8 mouse cellular contexts compared by ENCODE assay signal in the genomic region with DNA sequence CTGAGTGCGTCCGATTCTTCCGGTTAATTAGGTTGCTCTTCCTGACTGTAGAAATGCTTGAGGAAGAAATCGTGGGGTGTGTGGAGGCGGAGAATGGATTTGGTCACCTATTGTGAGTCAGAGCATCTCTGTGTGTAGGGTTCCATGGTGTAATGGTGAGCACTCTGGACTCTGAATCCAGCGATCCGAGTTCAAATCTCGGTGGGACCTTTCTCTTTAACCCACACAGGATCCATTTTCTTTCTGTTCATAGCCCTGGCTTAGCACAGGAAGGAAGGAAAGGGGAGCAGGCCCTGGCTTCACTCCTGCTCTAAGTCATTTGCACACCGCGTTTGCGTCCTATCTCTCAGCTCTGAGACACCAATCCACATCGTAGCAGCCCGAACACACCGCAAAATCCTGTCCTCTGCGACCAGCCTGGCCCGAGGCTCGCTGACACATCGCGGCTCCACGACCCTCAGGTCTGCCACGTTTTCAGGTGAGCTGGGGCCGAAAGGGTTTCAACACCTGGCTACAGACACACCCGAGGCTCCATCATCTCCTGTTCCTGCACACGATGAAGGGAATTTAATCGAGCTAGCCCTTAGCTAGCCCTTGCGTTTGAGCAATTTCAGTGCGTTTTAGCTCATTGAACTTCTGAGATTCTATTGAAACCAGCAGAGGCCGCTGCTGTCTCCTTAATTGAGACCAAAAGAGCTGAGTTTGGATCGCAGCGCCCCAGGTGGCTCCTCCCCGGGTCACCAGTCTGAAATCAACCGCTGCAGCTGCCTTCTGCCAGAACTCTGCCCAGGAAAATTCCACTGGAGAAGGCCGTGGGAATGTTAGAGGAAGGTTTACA. TPM values are rescaled to one million over a fixed set of nuclear protein-coding genes. Genes with fewer than 3 reads are reported as not detected.
DNase-seq lines count a peak whose midpoint lies in the region; ATAC-seq and TF ChIP-seq lines count a peak whose summit lies in the region.

No protein-coding gene starts in this region.

- peak; percentile 77 for TF ChIP-seq CTCF in kidney, postnatal 0 days (IDR thresholded peaks at IDR 0.05; ENCODE audit: low read depth)

- peak overlapping the region; percentile 83 for H3K4me2 ChIP-seq in embryonic facial prominence, embryonic 13.5 days
- H3K4me2 ChIP-seq in heart, embryonic 12.5 days = peak overlapping the region; percentile 95
- H3K4me2 ChIP-seq in kidney, postnatal 0 days (ENCODE audit: low read length) = peak overlapping the region; percentile 81
- H3K4me2 ChIP-seq in liver, embryonic 12.5 days = peak overlapping the region; percentile 89
- peak overlapping the region; percentile 73 for H3K4me2 ChIP-seq in myocyte (ENCODE audit: low read depth)
- peak overlapping the region; percentile 80 for H3K4me2 ChIP-seq in stomach, embryonic 14.5 days (replicated peaks; ENCODE audit: low read depth, low read length)

- H3K27me3 ChIP-seq in embryonic facial prominence, embryonic 13.5 days = peaks cover 25% of the 10 kb centered on the region
- H3K27me3 ChIP-seq in heart, embryonic 12.5 days (replicated peaks) = peaks cover 6% of the 10 kb centered on the region; the same call in 1 of the 2 replicates
- no peaks in the 10 kb centered on the region for H3K27me3 ChIP-seq in kidney, postnatal 0 days (ENCODE audit: insufficient read depth, low read length)
- peaks cover 38% of the 10 kb centered on the region for H3K27me3 ChIP-seq in liver, embryonic 12.5 days (replicated peaks)
- no peaks in the 10 kb centered on the region for H3K27me3 ChIP-seq in myocyte (ENCODE audit: control insufficient read depth, insufficient read depth, insufficient read length)
- H3K27me3 ChIP-seq in stomach, embryonic 14.5 days (ENCODE audit: control insufficient read depth, insufficient read depth, low read length) = no peaks in the 10 kb centered on the region

- TF ChIP-seq POLR2A in myocyte (IDR thresholded peaks at IDR 0.05; ENCODE audit: insufficient read length, low read depth) = no peak

- H3K27ac ChIP-seq in embryonic facial prominence, embryonic 13.5 days = no peak overlapping the region
- H3K27ac ChIP-seq in heart, embryonic 12.5 days (ENCODE audit: poor library complexity, severe bottlenecking) = no peak overlapping the region
- H3K27ac ChIP-seq in kidney, postnatal 0 days = no peak overlapping the region
- no peak overlapping the region for H3K27ac ChIP-seq in liver, embryonic 12.5 days
- no peak overlapping the region for H3K27ac ChIP-seq in stomach, embryonic 14.5 days (ENCODE audit: low read length)

- peak; percentile 76 to 80 for DNase-seq in B cell, adult 2 months
- peak; percentile 71 for DNase-seq in adrenal gland, postnatal 25 days
- DNase-seq in kidney, postnatal 0 days (ENCODE audit: low spot score) = peak; percentile 82

- ATAC-seq in embryonic facial prominence, embryonic 13.5 days (ENCODE audit: insufficient number of reproducible peaks, insufficient read depth, low FRiP score, low TSS enrichment, low read depth) = no peak
- no peak for ATAC-seq in heart, embryonic 12.5 days (ENCODE audit: insufficient number of reproducible peaks, low FRiP score)
- ATAC-seq in kidney, postnatal 0 days (replicated peaks; ENCODE audit: low FRiP score, low read depth) = no peak
- ATAC-seq in liver, embryonic 12.5 days = peak; percentile 58; the same call in 1 of the 2 replicates
- ATAC-seq in stomach, embryonic 14.5 days (ENCODE audit: insufficient number of reproducible peaks, insufficient read depth, low FRiP score, low read depth) = 0 out of 2 replicates have a peak, but pooled peaks have one; percentile 12

- no peaks in the 10 kb centered on the region for H3K9me3 ChIP-seq in embryonic facial prominence, embryonic 13.5 days
- no peaks in the 10 kb centered on the region for H3K9me3 ChIP-seq in heart, embryonic 12.5 days (replicated peaks)
- H3K9me3 ChIP-seq in kidney, postnatal 0 days (replicated peaks; ENCODE audit: low read length) = no peaks in the 10 kb centered on the region
- H3K9me3 ChIP-seq in liver, embryonic 12.5 days (replicated peaks) = no peaks in the 10 kb centered on the region
- H3K9me3 ChIP-seq in stomach, embryonic 14.5 days (ENCODE audit: control insufficient read depth, low read depth, low read length) = no peaks in the 10 kb centered on the region

- H3K9ac ChIP-seq in embryonic facial prominence, embryonic 13.5 days = peak overlapping the region; percentile 69
- H3K9ac ChIP-seq in heart, embryonic 12.5 days = peak overlapping the region; percentile 64
- peak overlapping the region; percentile 48; the same call in 1 of the 2 replicates for H3K9ac ChIP-seq in kidney, postnatal 0 days (ENCODE audit: low read depth, low read length)
- peak overlapping the region; percentile 63 for H3K9ac ChIP-seq in liver, embryonic 12.5 days
- H3K9ac ChIP-seq in stomach, embryonic 14.5 days (replicated peaks; ENCODE audit: low read depth, low read length) = no peak overlapping the region

- WGBS in embryonic facial prominence, embryonic 13.5 days = under 1% methylated on average over 33 of the region's 33 CpGs
- WGBS in heart, embryonic 12.5 days = under 1% methylated on average over 33 of the region's 33 CpGs
- 2% methylated on average over 33 of the region's 33 CpGs for WGBS in kidney, postnatal 0 days
- WGBS in liver, embryonic 12.5 days (ENCODE audit: insufficient replicate concordance) = under 1% methylated on average over 33 of the region's 33 CpGs
- 2% methylated on average over 33 of the region's 33 CpGs for WGBS in stomach, embryonic 14.5 days

- no peaks in the 10 kb centered on the region for H3K36me3 ChIP-seq in embryonic facial prominence, embryonic 13.5 days
- no peaks in the 10 kb centered on the region for H3K36me3 ChIP-seq in heart, embryonic 12.5 days
- H3K36me3 ChIP-seq in kidney, postnatal 0 days (ENCODE audit: insufficient read depth, low read length) = no peaks in the 10 kb centered on the region
- H3K36me3 ChIP-seq in liver, embryonic 12.5 days = no peaks in the 10 kb centered on the region
- H3K36me3 ChIP-seq in myocyte (ENCODE audit: control insufficient read depth, insufficient read depth) = no peaks in the 10 kb centered on the region
- no peaks in the 10 kb centered on the region for H3K36me3 ChIP-seq in stomach, embryonic 14.5 days (ENCODE audit: control insufficient read depth, insufficient read depth, low read length)

- H3K4me1 ChIP-seq in embryonic facial prominence, embryonic 13.5 days = peaks cover 20% of the 10 kb centered on the region
- peaks cover 34% of the 10 kb centered on the region for H3K4me1 ChIP-seq in heart, embryonic 12.5 days (replicated peaks)
- peaks cover 5% of the 10 kb centered on the region; the same call in 1 of the 2 replicates for H3K4me1 ChIP-seq in kidney, postnatal 0 days (replicated peaks; ENCODE audit: insufficient read depth, low read length)
- peaks cover 19% of the 10 kb centered on the region for H3K4me1 ChIP-seq in liver, embryonic 12.5 days
- no peaks in the 10 kb centered on the region for H3K4me1 ChIP-seq in stomach, embryonic 14.5 days (ENCODE audit: control insufficient read depth, insufficient read depth, low read length)

- no peak overlapping the region for H3ac ChIP-seq in myocyte (ENCODE audit: control insufficient read depth, insufficient read length)

- H3K4me3 ChIP-seq in embryonic facial prominence, embryonic 13.5 days = peak overlapping the region; percentile 46
- H3K4me3 ChIP-seq in heart, embryonic 12.5 days = peak overlapping the region; percentile 47
- peak overlapping the region; percentile 35 for H3K4me3 ChIP-seq in kidney, postnatal 0 days (replicated peaks; ENCODE audit: low read depth, low read length)
- H3K4me3 ChIP-seq in liver, embryonic 12.5 days = peak overlapping the region; percentile 54
- H3K4me3 ChIP-seq in myocyte = peak overlapping the region; percentile 14
- H3K4me3 ChIP-seq in stomach, embryonic 14.5 days (ENCODE audit: low read depth, low read length) = peak overlapping the region; percentile 29

- no peaks in the 10 kb centered on the region for H3K79me2 ChIP-seq in myocyte (ENCODE audit: control insufficient read depth, insufficient read depth)

TF ChIP-seq in myocyte, 11 proteins besides CTCF, POLR2A, EP300 and RAD21 (continues in another document):
- TF ChIP-seq TCF12 (IDR thresholded peaks at IDR 0.05; ENCODE audit: insufficient read depth, poor library complexity, severe bottlenecking) = no peak
- TF ChIP-seq REST (IDR thresholded peaks at IDR 0.05; ENCODE audit: insufficient read depth, insufficient read length) = no peak
- TF ChIP-seq MAX (IDR thresholded peaks at IDR 0.05; ENCODE audit: low read depth) = no peak
- TF ChIP-seq SRF (IDR thresholded peaks at IDR 0.05; ENCODE audit: control insufficient read depth, insufficient read length, low read depth) = no peak
- TF ChIP-seq E2F4 (IDR thresholded peaks at IDR 0.05; ENCODE audit: insufficient read depth) = no peak

RNA-seq across cellular contexts. Expression of gene Gm17651, which starts 7.0 kb away (rescaled TPM):
- total RNA-seq in adrenal gland, postnatal 25 days (2021) = not detected in 2 replicates
- polyA plus RNA-seq in embryonic facial prominence, embryonic 13.5 days (2015; fragmentation: Nextera tagmentation; extraction: Ambion mirVana) = not detected in 2 replicates
- not detected in 2 replicates for polyA plus RNA-seq in heart, embryonic 12.5 days (2016; fragmentation: Nextera tagmentation; extraction: Ambion mirVana)
- not detected in 2 replicates for polyA plus RNA-seq in kidney, postnatal 0 days (2015; fragmentation: Nextera tagmentation; extraction: Ambion mirVana)
- not detected in 2 replicates for polyA plus RNA-seq in liver, embryonic 12.5 days (2016; fragmentation: Nextera tagmentation; extraction: Ambion mirVana)
- not detected for polyA plus RNA-seq in myocyte (2012; fragmentation: generic; extraction: Trizol)
- not detected in 2 replicates for polyA plus RNA-seq in stomach, embryonic 14.5 days (2014; fragmentation: Nextera tagmentation; extraction: Ambion mirVana)

RNA-seq across cellular contexts. Expression of gene Prkab2, which starts 23.5 kb away (rescaled TPM):
- 9.6 and 11.6 TPM in 2 replicates for total RNA-seq in adrenal gland, postnatal 25 days (2021)
- polyA plus RNA-seq in embryonic facial prominence, embryonic 13.5 days (2015; fragmentation: Nextera tagmentation; extraction: Ambion mirVana) = 6.7 and 7.0 TPM in 2 replicates
- polyA plus RNA-seq in heart, embryonic 12.5 days (2016; fragmentation: Nextera tagmentation; extraction: Ambion mirVana) = 24.6 and 25.1 TPM in 2 replicates
- polyA plus RNA-seq in kidney, postnatal 0 days (2015; fragmentation: Nextera tagmentation; extraction: Ambion mirVana) = 4.1 and 4.7 TPM in 2 replicates
- 2.8 and 3.1 TPM in 2 replicates for polyA plus RNA-seq in liver, embryonic 12.5 days (2016; fragmentation: Nextera tagmentation; extraction: Ambion mirVana)
- 8.8 TPM for polyA plus RNA-seq in myocyte (2012; fragmentation: generic; extraction: Trizol)
- 8.6 and 8.7 TPM in 2 replicates for polyA plus RNA-seq in stomach, embryonic 14.5 days (2014; fragmentation: Nextera tagmentation; extraction: Ambion mirVana)

RNA-seq across cellular contexts. Expression of gene Fmo5, which starts 52.9 kb away (rescaled TPM):
- 10.7 and 13.1 TPM in 2 replicates for total RNA-seq in adrenal gland, postnatal 25 days (2021)
- 2.1 and 3.1 TPM in 2 replicates for polyA plus RNA-seq in embryonic facial prominence, embryonic 13.5 days (2015; fragmentation: Nextera tagmentation; extraction: Ambion mirVana)
- polyA plus RNA-seq in heart, embryonic 12.5 days (2016; fragmentation: Nextera tagmentation; extraction: Ambion mirVana) = 3.3 and 3.5 TPM in 2 replicates
- 9.1 and 12.6 TPM in 2 replicates for polyA plus RNA-seq in kidney, postnatal 0 days (2015; fragmentation: Nextera tagmentation; extraction: Ambion mirVana)
- polyA plus RNA-seq in liver, embryonic 12.5 days (2016; fragmentation: Nextera tagmentation; extraction: Ambion mirVana) = 5.6 and 5.7 TPM in 2 replicates
- polyA plus RNA-seq in myocyte (2012; fragmentation: generic; extraction: Trizol) = 0.17 TPM
- polyA plus RNA-seq in stomach, embryonic 14.5 days (2014; fragmentation: Nextera tagmentation; extraction: Ambion mirVana) = 2.9 and 3.4 TPM in 2 replicates

Comparison
In these comparisons a context has a peak if more than half of its experiments do, and no peak if none do; other contexts are left out.
1. ATAC-seq: peak in liver, embryonic 12.5 days (single experiment) and stomach, embryonic 14.5 days (single experiment); none in embryonic facial prominence, embryonic 13.5 days (single experiment), heart, embryonic 12.5 days (single experiment) and kidney, postnatal 0 days (single experiment).
2. Peak in every context shown above with its lines, with median percentiles within 50 percentile points of each other: DNase-seq, H3K4me2 ChIP-seq and H3K4me3 ChIP-seq.